Mouse (Mus musculus) midbrain, embryonic 14.5 days (tissue): ENCODE measurements at regions not wholly inside any gene's neighbourhood (a gene's known extent, or its start where the extent isn't known, plus 50 kb on each side); places are given as distances from the start of the nearest gene placed in this dataset.
A peak's percentile ranks its signal among the peaks of the same experiment; 100 is the strongest.

Experiments
- ATAC-seq: fragments of 200-750 bp; cut with Nextera tagmentation; 2 replicates; pipeline ENCODE4 v1.8.0; 2017; ENCODE audit warnings: moderate number of reproducible peaks, moderate library complexity; ENCODE audit not compliant: low FRiP score, low TSS enrichment
- DNase-seq: peaks from one replicate; pipeline ENCODE4 v3.0.0-alpha.2; 2015
- H3K27ac ChIP-seq: fragments of 300-500 bp; sonication (generic); replicated peaks from 2 replicates; pipeline ENCODE4 v1.5.1; 2014; ENCODE audit warnings: mild to moderate bottlenecking, low read depth, low read length, moderate library complexity
- H3K27me3 ChIP-seq: fragments of 300-500 bp; sonication (generic); 2 replicates; pipeline ENCODE4 v1.6.1; 2014; ENCODE audit warnings: low read length, control low read depth, mixed read lengths; ENCODE audit not compliant: control insufficient read depth, insufficient read depth
- H3K36me3 ChIP-seq: fragments of 300-500 bp; sonication (generic); 2 replicates; pipeline ENCODE4 v1.6.1; 2014; ENCODE audit warnings: low read length, control low read depth; ENCODE audit not compliant: control insufficient read depth, insufficient read depth
- H3K4me1 ChIP-seq: fragments of 300-500 bp; sonication (generic); 2 replicates; pipeline ENCODE4 v1.6.1; 2014; ENCODE audit warnings: mild to moderate bottlenecking, antibody characterized with exemption, low read length, control low read depth; ENCODE audit not compliant: control insufficient read depth, insufficient read depth
- H3K4me2 ChIP-seq: fragments of 300-500 bp; sonication (generic); 2 replicates; pipeline ENCODE4 v1.6.1; 2014; ENCODE audit warnings: mild to moderate bottlenecking, low read length, moderate library complexity
- H3K4me3 ChIP-seq: fragments of 300-500 bp; sonication (generic); replicated peaks from 2 replicates; pipeline ENCODE4 v1.5.1; 2014; ENCODE audit warnings: low read depth, low read length
- H3K9ac ChIP-seq: fragments of 300-500 bp; sonication (generic); replicated peaks from 2 replicates; pipeline ENCODE4 v1.6.1; 2014; ENCODE audit warnings: mild to moderate bottlenecking, low read length, moderate library complexity
- H3K9me3 ChIP-seq: fragments of 300-500 bp; sonication (generic); 2 replicates; pipeline ENCODE4 v1.6.1; 2016; ENCODE audit warnings: low read length, control low read depth, mixed read lengths; ENCODE audit not compliant: control insufficient read depth
- WGBS: fragments of 180-500 bp; shearing (Covaris S2); extraction: QIAGEN DNeasy Blood & Tissue Kit; methylation state at CpG from one replicate; pipeline ENCODE4 v1.1.7; 2014; 5-methylcytosine and 5-hydroxymethylcytosine counted together

DNA sequence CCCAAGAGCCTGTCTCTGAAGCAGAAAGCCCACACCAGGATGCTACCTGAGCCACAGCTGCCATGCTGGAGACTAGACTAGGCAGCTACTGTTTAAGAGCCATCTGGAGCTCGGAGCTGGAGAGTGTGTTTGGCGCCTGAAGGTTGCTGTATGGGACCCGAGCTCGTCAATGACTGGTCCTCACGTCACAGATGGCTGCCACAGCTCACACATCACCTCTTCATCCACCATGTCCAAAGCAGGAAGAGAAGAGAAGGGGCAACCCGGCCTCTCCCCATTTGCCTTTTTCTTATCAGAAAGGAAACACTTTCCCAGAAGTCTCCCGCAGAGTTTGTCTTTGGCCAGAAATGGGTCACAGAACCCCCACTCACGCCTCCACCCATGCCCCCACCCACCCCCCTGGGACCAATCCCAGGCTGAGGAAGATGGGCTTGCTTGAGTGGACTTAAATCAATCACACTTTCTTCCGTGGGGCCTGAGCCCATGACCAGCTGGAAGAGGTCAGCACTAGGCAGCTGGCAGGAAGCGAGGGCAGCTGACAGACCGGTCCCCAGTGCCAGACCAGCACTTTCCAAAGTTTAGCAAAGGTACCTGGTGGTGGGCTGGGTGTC is 53.5 kb upstream of the Ptpn1 start:
- H3K4me3 ChIP-seq = no peak overlapping the region
- H3K27ac ChIP-seq = no peak overlapping the region
- ATAC-seq = no peak
- WGBS = 77% methylated on average over 11 of the region's 11 CpGs
- H3K4me2 ChIP-seq = no peak overlapping the region
- no peak overlapping the region for H3K9ac ChIP-seq
- H3K36me3 ChIP-seq = no peaks in the 10 kb centered on the region
- no peaks in the 10 kb centered on the region for H3K4me1 ChIP-seq
- no peaks in the 10 kb centered on the region for H3K27me3 ChIP-seq
- no peaks in the 10 kb centered on the region for H3K9me3 ChIP-seq
- DNase-seq = no peak

DNA sequence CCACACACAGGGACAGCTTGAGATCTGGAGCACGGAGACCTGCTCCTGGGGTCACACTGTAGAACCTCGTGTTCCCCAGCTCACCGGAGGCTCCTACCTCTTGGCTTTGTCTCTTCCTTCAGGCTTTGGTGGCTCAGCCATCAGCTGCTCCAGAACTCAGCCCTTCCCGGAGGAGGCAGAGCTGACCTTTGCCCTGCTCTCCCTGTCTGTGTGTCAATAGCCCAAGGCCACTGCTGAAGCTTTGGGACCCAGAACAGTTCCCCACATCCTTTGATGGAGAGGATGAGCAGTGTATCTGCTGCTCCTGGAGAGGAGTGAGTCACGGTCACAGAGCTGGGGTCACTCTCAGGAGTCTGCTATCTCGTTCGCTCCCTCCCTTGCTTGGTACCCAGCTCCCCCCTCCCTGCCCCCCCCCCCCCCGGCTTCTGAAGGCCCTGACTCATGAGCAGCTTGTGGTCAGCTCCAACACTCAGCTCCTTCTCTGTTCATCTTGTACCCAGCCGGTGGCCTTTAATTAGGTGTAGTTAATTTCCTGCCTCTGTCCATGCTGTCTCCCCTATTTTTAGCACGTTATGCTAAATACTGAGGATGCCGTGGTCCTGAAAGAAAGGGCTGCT is 54.5 kb upstream of the Ptpn1 start:
- DNase-seq = no peak
- ATAC-seq = no peak
- Histone ChIP-seq H3K27me3 (no peaks in the 10 kb centered on the region), H3K9ac (no peak overlapping the region), H3K36me3 (no peaks in the 10 kb centered on the region), H3K4me1 (no peaks in the 10 kb centered on the region), H3K4me2 (no peak overlapping the region), H3K27ac (no peak overlapping the region), H3K9me3 (no peaks in the 10 kb centered on the region), H3K4me3 (no peak overlapping the region)
- 55% methylated on average over 10 of the region's 11 CpGs for WGBS

GRCm38 (mm10) chr2:167872507-167872906 is 59.4 kb upstream of the Ptpn1 start:
- ATAC-seq (no peak), DNase-seq (no peak)
- Histone ChIP-seq H3K4me3 (no peak overlapping the region), H3K27me3 (no peaks in the 10 kb centered on the region), H3K9ac (no peak overlapping the region), H3K9me3 (no peaks in the 10 kb centered on the region), H3K4me2 (no peak overlapping the region), H3K4me1 (no peaks in the 10 kb centered on the region), H3K27ac (no peak overlapping the region), H3K36me3 (no peaks in the 10 kb centered on the region)
- 91% methylated on average over 4 of the region's 4 CpGs for WGBS

GRCm38 (mm10) chr2:167870153-167870552 is 61.7 kb upstream of the Ptpn1 start:
- WGBS = 91% methylated on average over 6 of the region's 6 CpGs
- no peak overlapping the region for H3K27ac ChIP-seq
- no peaks in the 10 kb centered on the region for H3K9me3 ChIP-seq
- no peak overlapping the region for H3K9ac ChIP-seq
- H3K4me3 ChIP-seq = no peak overlapping the region
- H3K27me3 ChIP-seq = no peaks in the 10 kb centered on the region
- DNase-seq (no peak), ATAC-seq (no peak)
- no peak overlapping the region for H3K4me2 ChIP-seq
- no peaks in the 10 kb centered on the region for H3K4me1 ChIP-seq
- H3K36me3 ChIP-seq = no peaks in the 10 kb centered on the region

GRCm38 (mm10) chr2:167866751-167867150 is 65.1 kb upstream of the Ptpn1 start:
- Histone ChIP-seq H3K9me3 (no peaks in the 10 kb centered on the region), H3K9ac (no peak overlapping the region), H3K4me1 (no peaks in the 10 kb centered on the region), H3K4me3 (no peak overlapping the region), H3K4me2 (no peak overlapping the region), H3K36me3 (no peaks in the 10 kb centered on the region), H3K27ac (no peak overlapping the region), H3K27me3 (no peaks in the 10 kb centered on the region)
- no peak for ATAC-seq
- peak; percentile 36 for DNase-seq
- 71% methylated on average over 10 of the region's 10 CpGs for WGBS

- Histone ChIP-seq H3K36me3 (no peaks in the 10 kb centered on the region), H3K27ac (no peak overlapping the region), H3K4me1 (peaks cover 1% of the 10 kb centered on the region; the same call in 1 of the 2 replicates), H3K27me3 (no peaks in the 10 kb centered on the region), H3K9ac (no peak overlapping the region), H3K4me2 (no peak overlapping the region), H3K9me3 (no peaks in the 10 kb centered on the region), H3K4me3 (no peak overlapping the region)
- ATAC-seq (no peak), DNase-seq (no peak)
- WGBS = 86% methylated on average over 3 of the region's 3 CpGs
Observed at GRCm38 (mm10) chr2:167865525-167865924, 66.3 kb upstream of the Ptpn1 start.

GRCm38 (mm10) chr2:167864672-167865071 is 67.2 kb upstream of the Ptpn1 start:
- 80% methylated on average over 7 of the region's 7 CpGs for WGBS
- Histone ChIP-seq H3K9ac (no peak overlapping the region), H3K4me1 (peaks cover 4% of the 10 kb centered on the region; the same call in 1 of the 2 replicates), H3K27ac (no peak overlapping the region), H3K27me3 (no peaks in the 10 kb centered on the region), H3K9me3 (no peaks in the 10 kb centered on the region), H3K4me3 (no peak overlapping the region), H3K36me3 (no peaks in the 10 kb centered on the region), H3K4me2 (no peak overlapping the region)
- ATAC-seq (no peak), DNase-seq (no peak)

GRCm38 (mm10) chr2:167864228-167864627 is 67.6 kb upstream of the Ptpn1 start:
- Histone ChIP-seq H3K4me2 (no peak overlapping the region), H3K4me3 (no peak overlapping the region), H3K4me1 (peaks cover 4% of the 10 kb centered on the region; the same call in 1 of the 2 replicates), H3K9me3 (no peaks in the 10 kb centered on the region), H3K36me3 (no peaks in the 10 kb centered on the region), H3K9ac (no peak overlapping the region), H3K27me3 (no peaks in the 10 kb centered on the region), H3K27ac (no peak overlapping the region)
- 52% methylated on average over 8 of the region's 8 CpGs for WGBS
- ATAC-seq = no peak
- DNase-seq = peak; percentile 20

DNA sequence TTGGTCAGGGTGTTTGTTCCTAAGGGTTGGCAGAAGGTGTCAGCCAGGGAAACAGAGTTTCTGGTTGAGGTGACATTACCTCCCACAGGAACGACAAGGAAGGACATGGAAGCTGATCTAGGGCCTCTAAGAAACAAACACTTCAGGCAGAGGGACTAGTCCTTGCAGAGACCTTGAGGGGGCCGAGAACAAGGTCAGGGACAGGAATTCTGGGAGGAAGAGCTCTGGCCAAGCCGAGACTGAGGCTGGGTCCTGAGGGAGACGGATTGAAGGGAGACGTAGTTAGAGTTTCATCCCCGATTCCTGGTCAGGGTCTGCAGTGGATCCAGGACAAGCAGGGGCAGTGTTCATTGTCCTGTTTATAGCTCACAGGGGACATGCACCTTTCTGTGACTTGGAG is 68.2 kb upstream of the Ptpn1 start:
- no peak overlapping the region for H3K27ac ChIP-seq
- no peaks in the 10 kb centered on the region for H3K9me3 ChIP-seq
- H3K4me1 ChIP-seq = peaks cover 4% of the 10 kb centered on the region; the same call in 1 of the 2 replicates
- DNase-seq = no peak
- no peak for ATAC-seq
- no peak overlapping the region for H3K4me2 ChIP-seq
- no peaks in the 10 kb centered on the region for H3K27me3 ChIP-seq
- 66% methylated on average over 6 of the region's 6 CpGs for WGBS
- no peak overlapping the region for H3K9ac ChIP-seq
- no peaks in the 10 kb centered on the region for H3K36me3 ChIP-seq
- H3K4me3 ChIP-seq = no peak overlapping the region
